Comparison of ENCODE assay signal across 17 mouse cellular contexts in the genomic region with DNA sequence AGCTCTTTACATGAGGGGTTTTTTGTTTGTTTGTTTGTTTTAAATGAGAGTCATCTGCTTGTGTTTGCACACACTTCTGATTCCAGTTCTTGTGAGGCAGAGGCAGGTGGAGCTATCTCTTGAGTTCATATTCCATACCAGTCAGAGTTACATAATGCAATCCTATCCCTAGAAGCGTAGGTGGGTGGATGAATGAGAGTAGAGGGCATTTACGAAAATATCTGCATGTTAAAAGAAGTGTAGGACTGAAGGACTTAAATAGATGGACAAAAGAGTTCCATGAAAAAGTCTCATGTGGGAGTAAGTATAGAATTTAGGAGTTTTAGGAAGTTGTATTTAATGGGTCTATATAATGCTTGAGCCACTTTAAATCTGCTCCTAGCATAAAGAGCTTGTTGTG.
"Had no signal": no experiment of that assay in that cellular context is flagged by ENCODE, and none has a peak within 500 bp of the region (broad histone marks: within the 10 kb centered on the region; RNA-seq: fewer than 3 reads in every experiment).

No protein-coding gene starts in this region.

- H3K4me1 ChIP-seq: lung, embryonic 15.5 days; midbrain, embryonic 13.5 days; midbrain, embryonic 15.5 days; neural tube, embryonic 12.5 days; stomach, embryonic 15.5 days had no signal

- H3K9ac ChIP-seq: lung, embryonic 15.5 days; midbrain, embryonic 13.5 days; midbrain, embryonic 15.5 days; neural tube, embryonic 12.5 days; stomach, embryonic 15.5 days had no signal

- H3K27me3 ChIP-seq: lung, embryonic 15.5 days; megakaryocyte, embryonic 14.5 days; midbrain, embryonic 13.5 days; midbrain, embryonic 15.5 days; neural tube, embryonic 12.5 days; stomach, embryonic 15.5 days had no signal

- ATAC-seq: lung, postnatal 0 days; midbrain, embryonic 13.5 days; midbrain, embryonic 15.5 days had no signal

- H3K27ac ChIP-seq: lung, embryonic 15.5 days; macrophage; midbrain, embryonic 13.5 days; midbrain, embryonic 15.5 days; neural tube, embryonic 12.5 days; stomach, embryonic 15.5 days; stomach, postnatal 0 days had no signal

- DNase-seq: lung, adult 2 months; lung, postnatal 14 days; lung, postnatal 36 days; right cerebral cortex, postnatal 14 days; thymus, adult 18-20 months; thymus, postnatal 14 days; thymus, postnatal 36 days had no signal

- H3K9me3 ChIP-seq: lung, embryonic 15.5 days; megakaryocyte, embryonic 14.5 days; midbrain, embryonic 13.5 days; midbrain, embryonic 15.5 days; neural tube, embryonic 12.5 days; stomach, embryonic 15.5 days had no signal

- H3K4me2 ChIP-seq: lung, embryonic 15.5 days; midbrain, embryonic 11.5 days; midbrain, embryonic 13.5 days; midbrain, embryonic 15.5 days; neural tube, embryonic 12.5 days; stomach, embryonic 15.5 days had no signal

- H3K4me3 ChIP-seq: lung, embryonic 15.5 days; megakaryocyte, embryonic 14.5 days; midbrain, embryonic 13.5 days; midbrain, embryonic 15.5 days; neural tube, embryonic 12.5 days; stomach, embryonic 15.5 days had no signal
